Mouse (Mus musculus) spleen, postnatal 10 days (tissue): ENCODE results near the gene Klhl34.

ENCODE experiments used
- DNase-seq, 2 experiments: peaks; one replicate each; pipeline ENCODE4 v3.0.0; 2021 to 2022; ENCODE audit warnings: low spot score in 2 of 2

Gene Klhl34

GRCm38 (mm10) chrX:157818207-157818920 lies at the start of gene Klhl34:
TSS of gene Klhl34 (plus strand) at chrX:157818435.
- DNase-seq, result no peak

GRCm38 (mm10) chrX:157801669-157802068 lies 16.6 kb upstream of the Klhl34 start:
- no peak for DNase-seq

- no peak for DNase-seq
Measured at GRCm38 (mm10) chrX:157809721-157810120, 8.5 kb upstream of the Klhl34 start.

GRCm38 (mm10) chrX:157817571-157818206 lies 546 bp upstream of the Klhl34 start:
- DNase-seq, result no peak

GRCm38 (mm10) chrX:157818921-157819260 lies 656 bp downstream of the Klhl34 start:
- DNase-seq, result no peak

GRCm38 (mm10) chrX:157829983-157830382 lies 11.7 kb downstream of the Klhl34 start:
- no peak for DNase-seq
